In the genomic region with DNA sequence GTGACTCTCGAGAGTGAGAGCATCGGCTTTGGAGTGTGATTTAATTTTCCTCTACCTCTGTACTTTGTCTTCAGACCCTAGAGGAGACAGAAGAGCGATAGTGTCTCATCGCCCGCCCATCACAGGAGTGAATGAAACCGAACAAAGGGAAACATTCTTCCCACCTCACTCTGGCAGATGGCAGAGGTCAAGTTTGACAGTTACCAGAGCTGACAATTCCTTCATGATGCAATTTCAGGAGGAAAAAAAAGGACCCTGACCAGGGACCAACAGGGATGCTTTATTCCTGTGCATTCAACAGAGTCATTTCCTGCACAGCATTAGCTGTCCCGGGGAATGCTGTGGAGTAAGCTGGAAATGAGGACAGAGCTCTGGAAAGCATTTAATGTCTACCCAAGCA, we compare ENCODE assay signal across 11 mouse cellular contexts.
DNase-seq lines count a peak whose midpoint lies in the region; ATAC-seq and TF ChIP-seq lines count a peak whose summit lies in the region.
"Had no signal": no experiment of that assay in that cellular context is flagged by ENCODE, and none has a peak within 500 bp of the region (broad histone marks: within the 10 kb centered on the region; RNA-seq: fewer than 3 reads in every experiment).

No protein-coding gene starts in this region.

- H3K9ac ChIP-seq in intestine, embryonic 14.5 days (ENCODE audit: low read length) = no peak overlapping the region
- no peak overlapping the region for H3K9ac ChIP-seq in intestine, embryonic 16.5 days (ENCODE audit: low read depth, low read length)
- H3K9ac ChIP-seq in embryonic facial prominence, embryonic 15.5 days = no peak overlapping the region
- H3K9ac ChIP-seq in midbrain, postnatal 0 days (replicated peaks; ENCODE audit: low read length, poor library complexity, severe bottlenecking) = no peak overlapping the region
- no peak overlapping the region for H3K9ac ChIP-seq in liver, embryonic 12.5 days

- H3K4me2 ChIP-seq in intestine, embryonic 14.5 days (ENCODE audit: low read length) = no peak overlapping the region
- no peak overlapping the region for H3K4me2 ChIP-seq in intestine, embryonic 16.5 days (ENCODE audit: low read depth, low read length)
- no peak overlapping the region for H3K4me2 ChIP-seq in embryonic facial prominence, embryonic 15.5 days (replicated peaks)
- no peak overlapping the region for H3K4me2 ChIP-seq in midbrain, postnatal 0 days (ENCODE audit: low read depth, low read length, poor library complexity, severe bottlenecking)
- H3K4me2 ChIP-seq in liver, embryonic 12.5 days = no peak overlapping the region

- no peaks in the 10 kb centered on the region for H3K9me3 ChIP-seq in intestine, embryonic 14.5 days (ENCODE audit: control insufficient read depth, low read length)
- no peaks in the 10 kb centered on the region for H3K9me3 ChIP-seq in intestine, embryonic 16.5 days (ENCODE audit: control insufficient read depth, low read length)
- no peaks in the 10 kb centered on the region for H3K9me3 ChIP-seq in embryonic facial prominence, embryonic 15.5 days (replicated peaks)
- no peaks in the 10 kb centered on the region for H3K9me3 ChIP-seq in midbrain, postnatal 0 days (ENCODE audit: low read length)
- no peaks in the 10 kb centered on the region for H3K9me3 ChIP-seq in liver, embryonic 12.5 days (replicated peaks)

- no peaks in the 10 kb centered on the region for H3K36me3 ChIP-seq in intestine, embryonic 14.5 days (ENCODE audit: control insufficient read depth, insufficient read depth, low read length)
- H3K36me3 ChIP-seq in intestine, embryonic 16.5 days (ENCODE audit: control insufficient read depth, insufficient read depth, low read length) = no peaks in the 10 kb centered on the region
- no peaks in the 10 kb centered on the region for H3K36me3 ChIP-seq in embryonic facial prominence, embryonic 15.5 days
- no peaks in the 10 kb centered on the region for H3K36me3 ChIP-seq in midbrain, postnatal 0 days (ENCODE audit: insufficient read depth, low read length)
- no peaks in the 10 kb centered on the region for H3K36me3 ChIP-seq in liver, embryonic 12.5 days

- H3K4me3 ChIP-seq in intestine, embryonic 14.5 days (ENCODE audit: low read depth, low read length) = no peak overlapping the region
- H3K4me3 ChIP-seq in intestine, embryonic 16.5 days (ENCODE audit: low read length) = no peak overlapping the region
- H3K4me3 ChIP-seq in embryonic facial prominence, embryonic 15.5 days (replicated peaks) = no peak overlapping the region
- H3K4me3 ChIP-seq in midbrain, postnatal 0 days (ENCODE audit: low read depth, low read length) = no peak overlapping the region
- no peak overlapping the region for H3K4me3 ChIP-seq in liver, embryonic 12.5 days
- H3K4me3 ChIP-seq: megakaryocyte, embryonic 14.5 days had no signal

- H3K27me3 ChIP-seq in intestine, embryonic 14.5 days (replicated peaks; ENCODE audit: control insufficient read depth, insufficient read depth, low read length) = no peaks in the 10 kb centered on the region
- H3K27me3 ChIP-seq in intestine, embryonic 16.5 days (replicated peaks; ENCODE audit: control insufficient read depth, insufficient read depth, low read length) = no peaks in the 10 kb centered on the region
- H3K27me3 ChIP-seq in embryonic facial prominence, embryonic 15.5 days = no peaks in the 10 kb centered on the region
- H3K27me3 ChIP-seq in midbrain, postnatal 0 days (ENCODE audit: insufficient read depth, low read length) = no peaks in the 10 kb centered on the region
- no peaks in the 10 kb centered on the region for H3K27me3 ChIP-seq in liver, embryonic 12.5 days (replicated peaks)
- H3K27me3 ChIP-seq: megakaryocyte, embryonic 14.5 days had no signal

- no peak for TF ChIP-seq CTCF in midbrain, postnatal 0 days (IDR thresholded peaks at IDR 0.05)

- WGBS in intestine, embryonic 14.5 days = 23% methylated on average over 7 of the region's 7 CpGs
- WGBS in intestine, embryonic 16.5 days = 45% methylated on average over 7 of the region's 7 CpGs
- 41% methylated on average over 7 of the region's 7 CpGs for WGBS in embryonic facial prominence, embryonic 15.5 days
- 36% methylated on average over 7 of the region's 7 CpGs for WGBS in midbrain, postnatal 0 days
- 60% methylated on average over 7 of the region's 7 CpGs for WGBS in liver, embryonic 12.5 days (ENCODE audit: insufficient replicate concordance)

- peak overlapping the region; percentile 38; the same call in 1 of the 2 replicates for H3K27ac ChIP-seq in intestine, embryonic 14.5 days (ENCODE audit: low read depth)
- H3K27ac ChIP-seq in intestine, embryonic 16.5 days (ENCODE audit: low read length) = no peak overlapping the region
- H3K27ac ChIP-seq in embryonic facial prominence, embryonic 15.5 days (replicated peaks) = peak overlapping the region; percentile 51; the same call in 1 of the 2 replicates
- H3K27ac ChIP-seq in midbrain, postnatal 0 days (ENCODE audit: low read depth, low read length) = no peak overlapping the region
- no peak overlapping the region for H3K27ac ChIP-seq in liver, embryonic 12.5 days

- peak; percentile 56 for DNase-seq in intestine, embryonic 14.5 days (ENCODE audit: low spot score)
- DNase-seq in embryo, embryonic 10 days (ENCODE audit: low spot score) = peak; percentile 78
- peak; percentile 48 for DNase-seq in midbrain, postnatal 0 days (ENCODE audit: low spot score)
- no peak for DNase-seq in ovary, postnatal 14 days (ENCODE audit: low spot score)
- DNase-seq: cerebellum, postnatal 25 days; gastrocnemius, postnatal 10 days; kidney, postnatal 4 days had no signal

- peak; percentile 77 for ATAC-seq in intestine, embryonic 14.5 days (replicated peaks; ENCODE audit: low FRiP score, low TSS enrichment, low read depth)
- ATAC-seq in intestine, embryonic 16.5 days = no peak; the same call in 1 of the 2 replicates
- no peak for ATAC-seq in embryonic facial prominence, embryonic 15.5 days (ENCODE audit: insufficient number of reproducible peaks, low FRiP score, low TSS enrichment, low read depth)
- no peak for ATAC-seq in midbrain, postnatal 0 days (ENCODE audit: low FRiP score)
- ATAC-seq in liver, embryonic 12.5 days = no peak

- no peaks in the 10 kb centered on the region; the same call in 1 of the 2 replicates for H3K4me1 ChIP-seq in intestine, embryonic 14.5 days (replicated peaks; ENCODE audit: control insufficient read depth, insufficient read depth, low read length)
- H3K4me1 ChIP-seq in intestine, embryonic 16.5 days (ENCODE audit: control insufficient read depth, insufficient read depth, low read length) = peaks cover 5% of the 10 kb centered on the region; the same call in 1 of the 2 replicates
- H3K4me1 ChIP-seq in embryonic facial prominence, embryonic 15.5 days = peaks cover 9% of the 10 kb centered on the region; the same call in 1 of the 2 replicates
- H3K4me1 ChIP-seq in midbrain, postnatal 0 days (ENCODE audit: insufficient read depth, low read length) = no peaks in the 10 kb centered on the region
- no peaks in the 10 kb centered on the region for H3K4me1 ChIP-seq in liver, embryonic 12.5 days
- H3K4me1 ChIP-seq: megakaryocyte, embryonic 14.5 days had no signal

Comparison
In these comparisons a context has a peak if more than half of its experiments do, and no peak if none do; other contexts are left out.
1. H3K27ac ChIP-seq: peak in intestine, embryonic 14.5 days (single experiment) and embryonic facial prominence, embryonic 15.5 days (single experiment); none in intestine, embryonic 16.5 days (single experiment), midbrain, postnatal 0 days (single experiment) and liver, embryonic 12.5 days (single experiment).